Mouse (Mus musculus): ENCODE data around the gene Dcaf4.

- TF ChIP-seq CTCF (IDR thresholded peaks at IDR 0.05; ENCODE audit: borderline replicate concordance, extremely low read depth, insufficient read depth, insufficient read length) (no peak), POLR2A (IDR thresholded peaks at IDR 0.05; ENCODE audit: borderline replicate concordance, extremely low read depth, insufficient read depth, insufficient read length, poor library complexity, severe bottlenecking) (no peak)
These were observed 58.1 kb downstream of the Dcaf4 start for GRCm38 (mm10) chr12:83578356-83578755.

All from brain, embryonic 14.5 days (tissue).